Mouse (Mus musculus) embryonic facial prominence, embryonic 10.5 days (tissue): Measurements from ENCODE around the gene Slc25a43. TPM values are rescaled to one million over a fixed set of nuclear protein-coding genes. Genes with fewer than 3 reads are reported as not detected.
"Not testable (repeated sequence)": the region's sequence is repeated elsewhere in the genome, so short reads cannot be mapped to it uniquely, and the experiment has no call there.

Experiments
- DNase-seq: peaks from one replicate; pipeline ENCODE4 v3.0.0-alpha.2; 2017; ENCODE audit warnings: low spot score
- H3K27ac ChIP-seq: fragments of 300-500 bp; sonication (generic); replicated peaks from 2 replicates; pipeline ENCODE4 v1.5.1; 2016; ENCODE audit warnings: mild to moderate bottlenecking
- H3K27me3 ChIP-seq: fragments of 300-500 bp; sonication (generic); replicated peaks from 2 replicates; pipeline ENCODE4 v1.6.1; 2016; ENCODE audit warnings: low read depth, mild to moderate bottlenecking; ENCODE audit not compliant: poor library complexity, severe bottlenecking
- H3K36me3 ChIP-seq: fragments of 300-500 bp; sonication (generic); replicated peaks from 2 replicates; pipeline ENCODE4 v1.6.1; 2016; ENCODE audit warnings: mild to moderate bottlenecking, moderate library complexity
- H3K4me1 ChIP-seq: fragments of 300-500 bp; sonication (generic); 2 replicates; pipeline ENCODE4 v1.6.1; 2016
- H3K4me3 ChIP-seq: fragments of 300-500 bp; sonication (generic); 2 replicates; pipeline ENCODE4 v1.5.1; 2016; ENCODE audit warnings: mild to moderate bottlenecking, moderate library complexity
- H3K9me3 ChIP-seq: fragments of 300-500 bp; sonication (generic); 2 replicates; pipeline ENCODE4 v1.6.1; 2016; ENCODE audit warnings: mild to moderate bottlenecking
- WGBS: fragments of 180-500 bp; shearing (Covaris S2); methylation state at CpG from one replicate; pipeline ENCODE4 v1.1.7; 2016; 5-methylcytosine and 5-hydroxymethylcytosine counted together
- polyA plus RNA-seq: library from polyadenylated mRNA; unstranded; fragments of >200 nt; fragmentation: Nextera tagmentation; extraction: Ambion mirVana; gene quantifications from 2 replicates; pipeline ENCODE4 v1.2.1, GENCODE M21; 2016

The Slc25a43 gene
- polyA plus RNA-seq, 1 experiment from 2014 or later, result 2.0 TPM

- DNase-seq, result peak; percentile 87
- no peaks in the 10 kb centered on the region for H3K27me3 ChIP-seq
- WGBS, result 16% methylated on average over 41 of the region's 41 CpGs
- peaks cover 17% of the 10 kb centered on the region for H3K36me3 ChIP-seq
- H3K4me1 ChIP-seq, result peaks cover 3% of the 10 kb centered on the region; the same call in 1 of the 2 replicates
- peak within 1 kb of the TSS; percentile 70 for H3K4me3 ChIP-seq
- H3K9me3 ChIP-seq, result no peaks in the 10 kb centered on the region
- peak within 1 kb of the TSS; percentile 88 for H3K27ac ChIP-seq
Measured at GRCm38 (mm10) chrX:36795424-36796162, 52.1 kb downstream of the Slc25a43 start, which contains the start of gene Slc25a5. Slc25a5 (plus strand) TSS chrX:36795651.

DNA sequence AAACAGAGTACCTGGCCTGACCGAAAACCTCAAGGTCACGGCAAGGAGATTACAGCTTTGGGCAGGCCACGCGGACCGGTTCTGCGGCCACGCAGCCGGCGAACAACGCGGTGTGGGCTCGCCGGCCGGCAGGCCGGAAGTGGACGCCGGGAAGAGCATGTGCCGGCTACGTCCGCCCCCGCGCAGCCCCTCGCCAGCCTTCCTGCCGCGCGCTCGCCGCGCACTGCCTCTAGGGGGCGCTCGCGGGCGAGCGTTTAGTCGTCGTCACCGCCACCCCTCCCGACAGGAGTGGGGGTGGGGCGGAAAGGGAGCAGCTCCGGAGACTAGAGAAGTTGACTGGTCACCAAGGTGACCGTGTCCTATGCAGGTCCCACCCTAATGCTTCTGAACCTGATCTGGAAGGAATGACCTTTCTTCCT lies 52.7 kb downstream of the Slc25a43 start:
- no peaks in the 10 kb centered on the region for H3K9me3 ChIP-seq
- DNase-seq, result peak; percentile 87
- H3K4me1 ChIP-seq, result peaks cover 3% of the 10 kb centered on the region; the same call in 1 of the 2 replicates
- 27% methylated on average over 41 of the region's 41 CpGs for WGBS
- H3K27me3 ChIP-seq, result no peaks in the 10 kb centered on the region
- peak overlapping the region; percentile 88 for H3K27ac ChIP-seq
- peak overlapping the region; percentile 70 for H3K4me3 ChIP-seq
- H3K36me3 ChIP-seq, result peaks cover 17% of the 10 kb centered on the region

DNA sequence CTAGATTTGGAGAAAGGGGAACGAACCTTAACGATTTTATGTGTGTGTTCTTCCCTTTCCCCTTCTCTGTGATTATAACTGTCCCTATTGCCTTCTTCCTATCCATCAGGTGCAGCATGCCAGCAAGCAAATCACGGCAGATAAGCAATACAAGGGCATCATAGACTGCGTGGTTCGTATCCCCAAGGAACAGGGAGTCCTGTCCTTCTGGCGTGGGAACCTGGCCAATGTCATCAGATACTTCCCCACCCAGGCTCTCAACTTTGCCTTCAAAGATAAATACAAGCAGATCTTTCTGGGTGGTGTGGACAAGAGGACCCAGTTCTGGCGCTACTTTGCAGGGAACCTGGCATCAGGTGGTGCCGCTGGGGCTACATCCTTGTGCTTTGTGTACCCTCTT lies 53.3 kb downstream of the Slc25a43 start:
- H3K4me1 ChIP-seq, DNase-seq, H3K27me3 ChIP-seq, H3K9me3 ChIP-seq: not testable (repeated sequence)
- Histone ChIP-seq H3K4me3 (peak overlapping the region; percentile 70), H3K36me3 (peaks cover 17% of the 10 kb centered on the region), H3K27ac (peak overlapping the region; percentile 88; the same call in 1 of the 2 replicates)
- WGBS, result 81% methylated on average over 8 of the region's 8 CpGs

DNA sequence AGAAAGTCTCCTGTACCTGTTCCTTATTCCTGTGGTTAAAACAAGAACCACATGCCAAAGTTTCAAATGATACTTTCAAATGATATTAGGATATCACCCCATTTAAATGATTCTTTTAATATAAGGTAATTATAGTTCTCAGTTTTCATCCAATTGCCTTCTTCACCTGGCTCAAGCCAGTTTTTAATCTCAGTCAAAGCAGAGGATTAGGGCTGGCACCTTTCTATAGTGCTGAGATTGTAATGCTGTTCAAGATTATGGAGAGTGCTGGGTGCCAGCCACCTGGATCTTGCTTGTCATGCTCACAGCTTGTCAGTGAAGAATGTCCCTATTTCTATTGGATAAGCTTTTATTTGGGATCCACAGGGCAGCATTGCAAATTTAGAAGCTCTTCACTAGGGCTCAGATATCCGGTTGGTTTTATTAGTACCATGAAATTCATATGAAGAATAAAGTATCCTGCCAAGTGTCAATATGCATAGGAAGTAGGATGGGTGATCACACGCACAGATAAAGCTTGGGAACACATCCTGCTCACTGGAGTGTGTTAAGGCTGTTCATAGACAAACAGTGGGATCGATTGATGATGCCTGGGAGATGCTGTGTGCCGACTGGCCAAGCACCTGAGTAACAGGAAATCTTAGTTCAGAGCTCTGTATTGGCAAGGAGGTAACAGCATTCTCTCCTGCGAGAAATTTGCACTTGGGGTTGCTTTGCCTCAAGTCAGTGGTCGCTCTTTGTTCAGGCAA lies 55.8 kb downstream of the Slc25a43 start:
- H3K27ac ChIP-seq, result no peak overlapping the region
- no peaks in the 10 kb centered on the region for H3K9me3 ChIP-seq
- H3K36me3 ChIP-seq, result peaks cover 17% of the 10 kb centered on the region
- 55% methylated on average over 6 of the region's 6 CpGs for WGBS
- no peaks in the 10 kb centered on the region for H3K27me3 ChIP-seq
- no peak for DNase-seq
- no peak overlapping the region for H3K4me3 ChIP-seq
- H3K4me1 ChIP-seq, result peaks cover 9% of the 10 kb centered on the region

- Histone ChIP-seq H3K27me3 (no peaks in the 10 kb centered on the region), H3K4me1 (peaks cover 17% of the 10 kb centered on the region), H3K36me3 (peaks cover 5% of the 10 kb centered on the region), H3K27ac (no peak overlapping the region; the same call in 1 of the 2 replicates), H3K9me3 (no peaks in the 10 kb centered on the region), H3K4me3 (no peak overlapping the region)
- no peak for DNase-seq
- WGBS, result 65% methylated on average over 5 of the region's 5 CpGs
Measured at GRCm38 (mm10) chrX:36803189-36803588, 59.7 kb downstream of the Slc25a43 start.

DNA sequence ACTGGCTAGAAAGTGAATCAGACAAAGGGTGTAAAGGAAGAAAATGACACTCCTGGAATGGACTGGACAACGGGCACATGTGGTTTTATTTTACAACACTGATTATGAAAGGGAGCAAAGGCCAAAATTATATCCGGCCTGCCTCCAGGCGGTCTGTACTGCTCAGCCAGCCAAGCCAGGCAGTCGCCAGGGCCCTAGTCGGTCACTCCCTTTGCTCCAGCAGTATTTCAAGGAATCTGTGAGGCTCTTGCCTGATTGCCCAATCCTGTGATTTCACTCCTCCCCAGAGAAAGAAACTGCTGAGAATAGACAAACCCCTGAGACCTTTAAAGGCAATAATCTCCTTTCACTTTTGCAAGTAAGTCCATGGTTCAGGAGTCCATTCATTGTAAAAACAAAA lies 60.7 kb downstream of the Slc25a43 start:
- peaks cover 17% of the 10 kb centered on the region for H3K4me1 ChIP-seq
- 38% methylated on average over 5 of the region's 5 CpGs for WGBS
- no peaks in the 10 kb centered on the region for H3K9me3 ChIP-seq
- H3K27ac ChIP-seq, result no peak overlapping the region
- no peaks in the 10 kb centered on the region for H3K36me3 ChIP-seq
- H3K4me3 ChIP-seq, result no peak overlapping the region
- DNase-seq, result peak; percentile 58
- no peaks in the 10 kb centered on the region for H3K27me3 ChIP-seq

DNA sequence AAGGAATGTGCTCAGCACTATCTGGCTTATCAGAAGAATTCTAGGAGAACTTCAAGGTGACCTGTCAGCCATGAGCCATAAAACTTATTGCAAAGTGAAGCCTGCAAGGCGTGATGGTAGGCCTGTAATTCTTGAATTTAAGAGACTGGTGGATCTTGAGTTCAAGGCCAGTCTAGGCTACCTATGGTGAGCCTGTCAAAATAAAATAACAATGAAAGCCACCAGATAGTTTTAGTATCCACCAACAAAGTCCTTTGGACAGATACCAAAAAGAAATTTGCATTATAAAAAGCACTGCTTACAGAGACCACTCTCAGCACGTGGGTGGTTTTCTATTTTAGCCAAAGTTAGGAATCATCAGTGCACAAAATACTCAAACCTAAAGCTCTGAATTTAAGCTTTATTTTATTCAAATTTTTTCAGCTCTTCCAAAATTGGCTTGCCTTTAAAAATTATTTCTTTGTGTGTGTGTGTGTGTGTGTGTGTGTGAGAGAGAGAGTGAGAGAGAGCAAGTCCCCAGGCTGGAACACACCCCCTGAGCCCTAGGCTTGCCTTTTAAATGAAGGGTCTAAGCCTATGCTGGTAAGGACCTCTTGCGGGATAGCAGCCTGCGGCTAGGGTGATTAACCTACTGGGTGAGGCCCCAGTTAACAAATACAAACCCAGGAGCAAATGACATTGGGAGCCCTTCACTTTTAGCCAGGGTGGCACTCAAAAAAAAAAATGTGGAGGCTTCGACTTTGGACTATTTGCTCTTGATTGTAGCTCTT lies 62.2 kb downstream of the Slc25a43 start:
- Histone ChIP-seq H3K27me3 (no peaks in the 10 kb centered on the region), H3K4me3 (no peak overlapping the region), H3K9me3 (no peaks in the 10 kb centered on the region), H3K36me3 (no peaks in the 10 kb centered on the region), H3K4me1 (peaks cover 17% of the 10 kb centered on the region), H3K27ac (no peak overlapping the region)
- DNase-seq, result no peak
- WGBS, result 55% methylated on average over 5 of the region's 5 CpGs

GRCm38 (mm10) chrX:36807360-36808317 lies 64.2 kb downstream of the Slc25a43 start:
- no peaks in the 10 kb centered on the region for H3K27me3 ChIP-seq
- peaks cover 17% of the 10 kb centered on the region for H3K4me1 ChIP-seq
- peak overlapping the region; percentile 72 for H3K27ac ChIP-seq
- H3K9me3 ChIP-seq, result no peaks in the 10 kb centered on the region
- H3K36me3 ChIP-seq, result no peaks in the 10 kb centered on the region
- peak overlapping the region; percentile 49 for H3K4me3 ChIP-seq
- 15% methylated on average over 45 of the region's 45 CpGs for WGBS
- DNase-seq, result peak; percentile 90

GRCm38 (mm10) chrX:36808318-36808683 lies 64.8 kb downstream of the Slc25a43 start:
- H3K36me3 ChIP-seq, result no peaks in the 10 kb centered on the region
- peaks cover 14% of the 10 kb centered on the region for H3K4me1 ChIP-seq
- no peaks in the 10 kb centered on the region for H3K27me3 ChIP-seq
- no peak for DNase-seq
- H3K4me3 ChIP-seq, result peak overlapping the region; percentile 49
- 72% methylated on average over 6 of the region's 6 CpGs for WGBS
- no peaks in the 10 kb centered on the region for H3K9me3 ChIP-seq
- peak overlapping the region; percentile 72 for H3K27ac ChIP-seq

DNA sequence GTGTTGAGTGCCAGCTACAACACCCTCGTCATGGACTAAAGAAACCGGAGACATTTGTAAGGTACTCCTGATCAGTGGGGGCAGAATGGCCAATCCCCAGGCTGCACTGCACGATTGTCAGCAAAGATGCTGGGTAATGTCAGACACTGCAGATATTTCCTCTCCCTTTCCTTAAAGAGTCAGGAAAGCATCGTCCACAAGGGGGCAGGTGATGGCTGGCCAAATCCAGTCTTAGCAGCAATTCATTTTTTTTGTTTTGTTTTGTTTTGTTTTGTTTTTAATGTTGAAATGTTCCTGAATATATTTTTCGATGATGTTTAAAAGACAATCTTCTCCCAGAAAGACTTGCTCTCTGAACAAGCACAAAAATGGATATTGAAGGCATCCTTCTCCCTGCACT lies 67.9 kb downstream of the Slc25a43 start:
- WGBS, result 54% methylated on average over 5 of the region's 5 CpGs

GRCm38 (mm10) chrX:36814161-36814836 lies 70.8 kb downstream of the Slc25a43 start:
- Histone ChIP-seq H3K36me3 (no peaks in the 10 kb centered on the region), H3K9me3 (no peaks in the 10 kb centered on the region), H3K27ac (no peak overlapping the region), H3K4me3 (no peak overlapping the region), H3K27me3 (no peaks in the 10 kb centered on the region), H3K4me1 (peaks cover 15% of the 10 kb centered on the region)
- 86% methylated on average over 8 of the region's 8 CpGs for WGBS
- DNase-seq, result no peak

More for the DNA sequence above, 67.9 kb downstream of the Slc25a43 start:
- no peaks in the 10 kb centered on the region for H3K9me3 ChIP-seq
- no peak overlapping the region for H3K27ac ChIP-seq
- no peak overlapping the region for H3K4me3 ChIP-seq
- DNase-seq, result peak; percentile 23
- peaks cover 12% of the 10 kb centered on the region for H3K4me1 ChIP-seq
- H3K27me3 ChIP-seq, result no peaks in the 10 kb centered on the region
- no peaks in the 10 kb centered on the region for H3K36me3 ChIP-seq
